16 mouse cellular contexts compared by ENCODE assay signal in genomic region chr9:71689369-71690073, GRCm38 (mm10).
A peak's percentile ranks its signal among the peaks of the same experiment; 100 is the strongest.
DNase-seq lines count a peak whose midpoint lies in the region; ATAC-seq and TF ChIP-seq lines count a peak whose summit lies in the region.
"Had no signal": no experiment of that assay in that cellular context is flagged by ENCODE, and none has a peak within 500 bp of the region (broad histone marks: within the 10 kb centered on the region; RNA-seq: fewer than 3 reads in every experiment).

No protein-coding gene starts in this region.

- no peaks in the 10 kb centered on the region for H3K9me3 ChIP-seq in heart, postnatal 0 days (replicated peaks; ENCODE audit: control insufficient read depth, low read length)
- H3K9me3 ChIP-seq in stomach, embryonic 14.5 days (ENCODE audit: control insufficient read depth, low read depth, low read length), result no peaks in the 10 kb centered on the region
- H3K9me3 ChIP-seq: embryonic facial prominence, embryonic 15.5 days had no signal

- no peak overlapping the region for H3K4me3 ChIP-seq in heart, postnatal 0 days (ENCODE audit: low read depth, low read length)
- no peak overlapping the region for H3K4me3 ChIP-seq in stomach, embryonic 14.5 days (ENCODE audit: low read depth, low read length)
- H3K4me3 ChIP-seq: embryonic facial prominence, embryonic 15.5 days had no signal

- no peak for ATAC-seq in heart, postnatal 0 days (ENCODE audit: insufficient read depth, low read depth)
- ATAC-seq in stomach, embryonic 14.5 days (ENCODE audit: insufficient number of reproducible peaks, insufficient read depth, low FRiP score, low read depth), result peak; percentile 82
- ATAC-seq: activated CD4-positive, CD25-positive, alpha-beta regulatory T cell, adult 4 months; CD4-positive, CD25-positive, alpha-beta regulatory T cell, adult 4 months; forebrain, embryonic 14.5 days had no signal

- no peak overlapping the region for H3K9ac ChIP-seq in heart, postnatal 0 days (replicated peaks; ENCODE audit: low read depth, low read length)
- H3K9ac ChIP-seq in stomach, embryonic 14.5 days (replicated peaks; ENCODE audit: low read depth, low read length), result no peak overlapping the region
- H3K9ac ChIP-seq: embryonic facial prominence, embryonic 15.5 days; hindbrain, embryonic 14.5 days had no signal

- peaks cover 20% of the 10 kb centered on the region; the same call in 1 of the 2 replicates for H3K4me1 ChIP-seq in heart, postnatal 0 days (ENCODE audit: control insufficient read depth, insufficient read depth)
- H3K4me1 ChIP-seq in stomach, embryonic 14.5 days (ENCODE audit: control insufficient read depth, insufficient read depth, low read length), result peaks cover 7% of the 10 kb centered on the region; the same call in 1 of the 2 replicates

- no peak for TF ChIP-seq EP300 in heart, postnatal 0 days (IDR thresholded peaks at IDR 0.05; ENCODE audit: low read depth)

- no peaks in the 10 kb centered on the region for H3K36me3 ChIP-seq in heart, postnatal 0 days (replicated peaks; ENCODE audit: control insufficient read depth, insufficient read depth, low read length)
- H3K36me3 ChIP-seq in stomach, embryonic 14.5 days (ENCODE audit: control insufficient read depth, insufficient read depth, low read length), result no peaks in the 10 kb centered on the region
- H3K36me3 ChIP-seq: embryonic facial prominence, embryonic 15.5 days had no signal

- TF ChIP-seq CTCF in heart, postnatal 0 days (IDR thresholded peaks at IDR 0.05; ENCODE audit: low read depth), result no peak

- no peaks in the 10 kb centered on the region for H3K27me3 ChIP-seq in heart, postnatal 0 days (ENCODE audit: control insufficient read depth, insufficient read depth, low read length)
- no peaks in the 10 kb centered on the region for H3K27me3 ChIP-seq in stomach, embryonic 14.5 days (ENCODE audit: control insufficient read depth, insufficient read depth, low read length)
- H3K27me3 ChIP-seq: embryonic facial prominence, embryonic 15.5 days had no signal

- peak overlapping the region; percentile 58; the same call in 1 of the 2 replicates for H3K27ac ChIP-seq in heart, postnatal 0 days (ENCODE audit: low read depth)
- H3K27ac ChIP-seq in stomach, embryonic 14.5 days (ENCODE audit: low read length), result peak overlapping the region; percentile 40; the same call in 1 of the 2 replicates
- H3K27ac ChIP-seq: embryonic facial prominence, embryonic 15.5 days; hindbrain, embryonic 14.5 days had no signal

- no peak overlapping the region for H3K4me2 ChIP-seq in heart, postnatal 0 days (ENCODE audit: low read depth, low read length)
- H3K4me2 ChIP-seq in stomach, embryonic 14.5 days (replicated peaks; ENCODE audit: low read depth, low read length), result no peak overlapping the region
- H3K4me2 ChIP-seq: embryonic facial prominence, embryonic 15.5 days; hindbrain, embryonic 14.5 days had no signal

- WGBS in heart, postnatal 0 days, result 57% methylated on average over 2 of the region's 2 CpGs
- 34% methylated on average over 2 of the region's 2 CpGs for WGBS in stomach, embryonic 14.5 days

- DNase-seq in heart, postnatal 0 days (ENCODE audit: low spot score), result no peak
- DNase-seq in heart, postnatal 14 days, result no peak
- peak; percentile 54 for DNase-seq in kidney, adult 18-20 months
- DNase-seq in kidney, postnatal 14 days, result peak; percentile 80
- DNase-seq in left cerebral cortex, adult 11 months (ENCODE audit: low spot score), result no peak
- no peak for DNase-seq in frontal cortex, postnatal 36 days (ENCODE audit: low spot score in 2 of 2)
- DNase-seq: cerebellum, adult 11-12 months; gastrocnemius, postnatal 14 days; layer of hippocampus, adult 9-11 months; thymus, postnatal 14 days had no signal

- intact Hi-C loops in heart, postnatal 14 days (cut with DNase I), result no loop called here

Comparison
In these comparisons a context has a peak if more than half of its experiments do, and no peak if none do; other contexts are left out.
1. DNase-seq: peak in kidney, adult 18-20 months (single experiment) and kidney, postnatal 14 days (single experiment); none in heart, postnatal 0 days (single experiment), heart, postnatal 14 days (0 of 2), left cerebral cortex, adult 11 months (single experiment) and frontal cortex, postnatal 36 days (0 of 2).